Mouse (Mus musculus): ENCODE measurements around the gene Cep83. TPM values are rescaled to one million over a fixed set of nuclear protein-coding genes. Genes with fewer than 3 reads are reported as not detected.
"Not testable (repeated sequence)": the region's sequence is repeated elsewhere in the genome, so short reads cannot be mapped to it uniquely, and the experiment has no call there.

The Cep83 gene
- total RNA-seq (2021) = 1 to 10 TPM; 8.0 to 8.2 TPM
- long read RNA-seq, experiment 1, transcript Cep83-201 (16 exons, 3,639 nt) = major isoform, 7 of 11 reads
- long read RNA-seq, experiment 1, partial matches to known transcripts = 1 of 11 reads
- long read RNA-seq, experiment 1, other reads (novel, unspliced or antisense) = 2 of 11 reads
- long read RNA-seq, experiment 2, transcript Cep83-201 (16 exons, 3,639 nt) = major isoform, 9 of 16 reads
- long read RNA-seq, experiment 2, partial matches to known transcripts = 5 of 16 reads
- long read RNA-seq, experiment 2, other reads (novel, unspliced or antisense) = 2 of 16 reads

DNA sequence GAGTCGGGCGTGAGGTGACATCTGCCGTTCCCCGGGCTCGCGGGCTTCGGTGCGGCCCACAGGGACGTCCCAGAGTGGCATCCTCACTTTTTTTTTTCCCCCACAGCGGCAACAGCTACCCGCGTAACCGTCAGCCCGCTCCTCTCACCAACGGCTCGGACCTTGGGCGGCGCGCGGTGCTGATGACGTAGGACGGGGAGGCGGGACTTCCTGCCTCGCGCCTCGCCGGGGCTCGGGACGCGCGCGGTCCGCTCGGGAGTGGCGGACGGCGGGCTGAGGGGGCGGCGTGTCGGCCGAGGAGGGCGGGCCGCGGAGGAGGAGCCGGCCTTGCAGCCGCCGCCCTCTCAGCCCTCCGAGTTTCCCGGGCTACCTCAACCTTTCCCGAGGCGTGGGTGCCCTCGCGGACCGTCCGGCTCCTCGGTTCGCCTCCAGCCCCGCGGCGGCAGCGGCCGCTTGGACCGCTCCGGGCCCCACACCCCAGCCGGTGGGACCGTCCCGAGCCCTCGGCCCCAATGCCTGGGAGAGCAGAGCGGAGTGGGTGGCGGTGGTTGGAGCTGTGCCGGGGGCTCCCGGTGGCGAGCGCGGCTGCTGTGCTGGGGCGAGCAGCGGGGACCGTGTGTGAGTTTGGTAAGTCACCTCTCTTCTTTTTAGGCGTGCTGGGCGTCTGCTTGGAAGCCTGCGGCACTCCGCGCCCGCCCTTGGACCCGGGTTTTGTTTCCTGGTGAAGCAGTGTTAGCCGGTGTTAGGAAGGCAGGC lies at the start of gene Cep83:
TSS of gene Cep83 (plus strand) at position 235 of the 756 bp plus-strand sequence.
- DNase-seq (ENCODE audit: low spot score in 2 of 2) = peak; percentile 97

DNA sequence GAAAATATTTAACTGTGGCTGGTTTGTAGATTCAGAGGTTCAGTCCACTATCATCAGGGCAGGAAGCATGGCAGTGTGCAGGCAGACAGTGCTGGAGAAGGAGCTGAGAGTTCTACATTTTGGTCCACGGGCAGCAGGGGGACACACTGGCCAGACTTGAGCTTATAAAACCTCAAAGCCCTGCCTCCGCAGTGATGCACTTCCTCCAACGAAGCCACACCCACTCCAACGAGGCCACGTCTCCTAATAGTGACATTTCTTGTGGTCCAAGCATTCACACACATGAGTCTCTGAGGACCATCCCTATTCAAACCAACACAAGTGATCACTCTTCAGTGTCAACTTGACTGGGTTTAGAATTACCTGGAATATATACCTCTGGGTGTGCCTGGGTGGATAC lies 49.2 kb upstream of the Cep83 start:
- no peak for DNase-seq (ENCODE audit: low spot score in 2 of 2)

DNA sequence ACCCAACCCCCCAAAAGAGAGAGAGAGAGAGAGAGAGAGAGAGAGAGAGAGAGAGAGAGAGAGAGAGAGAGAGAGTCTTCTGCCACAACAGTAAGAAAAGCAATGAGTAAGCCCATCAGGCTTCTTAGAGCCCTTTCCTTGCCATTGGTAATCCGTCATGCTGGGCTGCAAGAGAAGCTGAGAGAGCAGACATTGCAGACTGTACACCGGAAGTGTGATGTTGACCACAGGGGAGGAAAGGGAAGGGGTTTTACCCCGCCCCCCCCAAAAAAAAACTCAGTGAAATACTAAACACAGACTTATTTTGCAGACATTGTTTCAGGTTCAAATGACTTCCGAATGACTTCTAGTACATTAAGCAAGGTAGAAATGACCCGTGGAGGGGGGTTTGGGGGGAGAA lies 48.4 kb upstream of the Cep83 start:
- DNase-seq (ENCODE audit: low spot score in 2 of 2) = no peak

DNA sequence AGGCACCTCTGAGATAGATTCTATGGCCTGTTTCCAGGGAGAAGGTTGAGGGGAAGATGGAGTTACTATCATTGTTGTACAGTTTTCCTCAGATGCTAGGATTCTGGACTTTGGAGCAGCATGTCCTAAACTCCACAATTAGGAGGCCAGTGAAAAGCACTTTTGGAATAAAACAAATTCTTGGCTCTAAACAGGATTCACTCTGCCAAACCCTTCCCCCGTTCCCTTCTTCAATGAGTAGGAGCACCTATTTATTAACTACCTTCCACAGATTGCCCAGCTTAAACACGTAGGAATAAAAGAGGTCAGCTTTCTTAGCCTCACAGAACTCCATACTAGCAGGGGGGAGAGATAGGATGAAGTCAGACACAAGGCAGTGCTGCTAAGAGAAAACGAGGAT lies 24.4 kb upstream of the Cep83 start:
- DNase-seq (ENCODE audit: low spot score in 2 of 2) = no peak

DNA sequence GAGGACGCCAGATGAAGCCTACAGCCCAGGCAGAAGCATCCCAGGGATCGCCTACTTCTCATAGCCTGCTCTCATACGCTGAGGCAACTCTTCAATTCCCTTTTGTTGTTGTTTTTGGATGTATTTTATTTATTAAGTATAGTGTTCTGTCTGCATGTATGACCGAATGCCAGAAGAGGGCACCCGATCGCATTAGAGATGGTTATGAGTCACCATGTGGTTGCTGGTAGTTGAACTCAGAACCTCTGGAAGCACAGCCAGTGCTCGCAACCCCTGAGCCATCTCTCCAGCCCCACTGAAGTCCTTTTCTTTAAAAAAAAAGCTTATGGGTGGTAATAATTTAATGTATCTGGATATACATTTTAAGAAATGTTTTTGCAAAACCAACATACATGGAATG lies 24.0 kb upstream of the Cep83 start:
- no peak for DNase-seq (ENCODE audit: low spot score in 2 of 2)

DNA sequence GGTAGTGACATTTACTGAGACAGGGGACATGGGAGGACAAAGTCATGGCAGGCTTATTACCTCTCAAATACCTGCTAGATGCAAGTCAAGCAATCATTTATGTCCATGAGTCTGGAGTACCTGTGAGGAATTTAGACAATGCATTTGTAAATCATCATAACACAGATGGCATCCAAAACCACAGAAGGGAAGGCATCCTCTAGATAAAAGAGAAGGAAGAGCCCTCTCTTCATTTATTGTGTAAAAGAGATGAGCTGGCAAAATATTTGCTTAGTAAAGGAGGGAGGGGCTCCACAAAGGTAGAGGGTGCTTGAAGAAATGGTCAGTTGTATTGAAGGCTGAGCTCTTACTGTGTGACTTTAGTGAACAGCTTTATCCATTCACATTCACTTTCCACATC lies 20.3 kb upstream of the Cep83 start:
- no peak for DNase-seq (ENCODE audit: low spot score in 2 of 2)

DNA sequence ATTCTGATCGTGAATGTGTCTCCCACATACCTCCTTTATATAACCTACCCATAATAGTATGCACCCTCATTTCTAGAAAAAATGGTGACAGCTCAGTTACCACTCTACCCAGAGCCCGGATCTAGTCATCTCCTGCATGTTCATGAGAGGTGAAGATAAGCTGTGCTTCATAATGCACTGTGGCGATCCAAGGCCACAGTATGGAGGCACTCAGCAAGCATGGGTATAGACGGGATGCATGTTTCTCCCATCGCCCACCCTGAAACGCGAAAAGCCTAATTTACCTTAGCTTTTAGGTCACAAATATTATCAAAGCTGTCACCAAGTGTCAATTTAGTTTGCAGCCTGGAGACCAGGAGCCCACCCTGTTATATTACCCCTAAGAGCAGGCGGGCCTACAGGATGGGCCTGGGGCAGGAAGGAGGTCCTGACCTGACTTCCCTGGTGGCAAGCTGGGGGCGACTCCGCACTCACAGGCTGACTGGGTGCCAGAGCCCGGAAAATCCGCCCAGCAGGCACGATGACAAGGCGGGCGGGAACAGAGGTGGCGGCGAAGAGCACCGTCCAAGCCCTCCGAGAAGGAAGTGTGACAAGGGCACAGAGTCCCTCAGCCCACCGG lies 544 bp upstream of the Cep83 start:
- DNase-seq (ENCODE audit: low spot score in 2 of 2) = no peak

DNA sequence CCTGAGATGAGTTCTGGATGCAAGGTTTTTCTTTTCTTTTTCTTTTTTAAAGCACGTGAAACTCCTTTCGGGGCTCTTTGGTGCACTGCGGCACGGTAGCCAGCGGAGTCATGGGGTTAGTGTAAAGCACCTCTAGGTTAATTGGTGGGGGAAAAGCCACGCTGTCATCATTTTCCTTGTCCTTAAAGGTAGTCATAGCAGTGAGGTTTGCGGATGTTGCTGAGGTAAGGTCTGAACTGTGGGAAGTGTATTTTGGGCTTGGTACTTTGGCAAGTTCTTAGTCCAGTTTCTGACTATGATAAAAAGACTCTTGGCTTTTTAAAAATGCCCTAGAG lies 689 bp downstream of the Cep83 start:
- DNase-seq (ENCODE audit: low spot score in 2 of 2) = no peak

DNA sequence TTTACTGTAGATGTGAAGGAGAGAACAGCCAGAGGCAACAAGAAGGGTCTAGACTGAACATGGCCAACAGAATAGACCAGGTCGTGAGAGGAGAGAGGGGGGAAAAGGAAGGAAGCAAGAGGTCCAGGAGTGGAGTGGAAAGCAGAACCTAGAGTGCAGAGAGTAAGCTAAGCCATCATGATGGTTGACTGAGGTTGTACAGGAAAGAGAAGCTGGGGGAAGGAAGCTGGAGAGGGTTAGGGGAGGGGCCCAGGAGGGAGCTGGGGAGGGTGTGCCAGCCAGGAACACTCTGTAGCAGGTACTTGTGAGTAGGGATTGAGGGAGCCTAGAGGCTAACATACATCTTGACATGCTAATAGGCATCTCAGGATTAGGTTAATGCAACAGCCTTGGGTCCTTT lies 1.9 kb downstream of the Cep83 start:
- no peak for DNase-seq (ENCODE audit: low spot score in 2 of 2)

DNA sequence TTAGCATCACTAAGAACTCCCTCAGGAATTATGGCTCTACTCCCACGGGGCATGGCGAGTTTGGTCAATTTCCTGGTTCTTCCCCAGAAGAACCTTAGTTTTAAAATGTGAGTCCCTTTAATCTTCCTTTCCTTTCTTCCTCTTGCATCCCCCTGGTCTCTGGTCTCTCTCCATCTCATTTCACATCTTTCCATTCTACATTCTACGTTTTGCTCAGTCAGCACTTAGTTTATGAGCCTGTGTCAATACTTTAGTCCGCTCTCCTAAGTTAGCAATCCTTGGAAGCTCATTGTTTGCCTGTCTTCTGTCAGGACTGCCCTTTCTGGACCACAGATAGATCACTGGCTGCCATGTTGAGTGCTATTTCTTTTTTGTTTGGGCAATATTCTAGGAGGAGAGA lies 3.7 kb downstream of the Cep83 start:
- no peak for DNase-seq (ENCODE audit: low spot score in 2 of 2)

DNA sequence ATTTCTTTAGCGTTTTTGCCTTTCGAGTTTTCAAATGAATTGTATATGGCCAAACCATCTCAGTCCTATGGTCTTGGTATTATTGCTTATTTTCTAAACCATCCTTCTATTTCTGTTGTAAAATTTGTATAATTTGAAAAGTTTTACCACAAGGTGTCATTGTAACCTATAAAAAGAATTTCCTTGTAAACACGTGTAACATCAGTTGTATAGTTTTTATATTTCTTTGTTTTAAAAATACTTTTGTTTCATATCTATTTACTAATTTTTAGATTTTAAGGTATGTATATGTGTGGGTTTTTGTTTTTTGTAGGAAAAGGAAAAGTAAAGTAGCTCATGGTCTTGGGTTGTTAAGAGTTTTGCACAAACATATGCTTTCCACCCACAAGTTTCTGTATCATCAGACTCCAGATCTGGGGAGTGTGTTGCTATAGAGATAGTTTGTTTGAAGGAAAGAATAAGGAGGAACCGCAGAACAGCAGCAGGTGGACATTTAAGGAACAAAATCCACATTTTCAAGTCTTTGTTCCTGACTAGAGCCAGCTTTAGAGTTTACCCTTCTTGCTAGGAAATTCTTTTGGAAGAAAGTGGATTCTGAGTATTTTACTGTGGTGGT lies 17.3 kb downstream of the Cep83 start:
- no peak for DNase-seq (ENCODE audit: low spot score in 2 of 2)

DNA sequence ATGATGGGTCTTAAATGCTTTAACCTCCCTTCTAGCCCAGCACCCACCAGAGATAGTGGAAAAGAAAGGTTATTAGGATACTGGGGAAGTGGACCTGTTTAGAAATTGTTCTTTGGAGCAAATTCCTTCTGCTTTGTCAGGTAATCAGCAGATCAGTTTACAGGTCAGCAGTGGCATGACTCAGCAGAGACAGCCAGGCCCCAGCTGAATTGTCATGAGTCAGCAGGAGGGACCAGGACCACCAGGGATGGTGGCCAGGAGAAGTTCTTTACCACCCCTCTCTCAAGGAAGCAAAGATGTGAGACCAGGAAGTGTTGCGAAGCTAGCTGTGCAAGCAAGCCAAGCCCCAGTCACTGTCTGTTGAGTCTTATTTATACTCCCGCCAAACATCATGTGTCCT lies 18.2 kb downstream of the Cep83 start:
- no peak for DNase-seq (ENCODE audit: low spot score in 2 of 2)

DNA sequence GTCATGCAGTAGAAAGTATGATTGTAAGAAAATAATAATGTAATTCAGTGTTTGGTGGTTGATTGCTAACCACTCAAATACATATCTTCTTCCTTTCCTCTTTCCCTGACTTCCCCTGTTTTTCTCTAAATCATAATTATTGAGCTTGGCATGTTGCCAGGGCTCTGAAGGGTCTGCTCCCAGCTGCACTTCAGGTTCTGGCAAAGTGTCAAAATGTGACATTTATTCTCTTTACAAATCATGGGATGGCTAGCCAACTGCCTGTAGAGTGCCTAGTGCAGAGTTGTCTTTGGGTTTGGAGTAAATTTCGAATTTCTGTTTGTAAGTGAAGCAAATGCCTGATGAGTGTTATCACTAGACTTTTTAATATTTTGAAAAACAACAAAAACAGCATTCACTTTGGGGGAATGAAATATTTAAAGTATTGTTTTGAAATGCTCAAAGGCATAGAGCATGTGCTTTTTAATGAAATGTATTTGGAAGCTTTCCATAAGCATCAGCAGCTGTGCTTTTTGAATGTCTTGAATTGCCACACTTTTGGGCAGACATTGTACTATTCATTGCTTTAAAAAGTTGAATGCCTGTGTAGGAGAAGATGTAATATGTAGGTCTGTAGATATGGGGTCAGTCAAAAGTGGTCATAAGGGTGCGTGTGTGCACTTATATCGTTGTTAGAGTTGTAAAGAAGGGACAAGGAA lies 21.3 kb downstream of the Cep83 start:
- no peak for DNase-seq (ENCODE audit: low spot score in 2 of 2)

DNA sequence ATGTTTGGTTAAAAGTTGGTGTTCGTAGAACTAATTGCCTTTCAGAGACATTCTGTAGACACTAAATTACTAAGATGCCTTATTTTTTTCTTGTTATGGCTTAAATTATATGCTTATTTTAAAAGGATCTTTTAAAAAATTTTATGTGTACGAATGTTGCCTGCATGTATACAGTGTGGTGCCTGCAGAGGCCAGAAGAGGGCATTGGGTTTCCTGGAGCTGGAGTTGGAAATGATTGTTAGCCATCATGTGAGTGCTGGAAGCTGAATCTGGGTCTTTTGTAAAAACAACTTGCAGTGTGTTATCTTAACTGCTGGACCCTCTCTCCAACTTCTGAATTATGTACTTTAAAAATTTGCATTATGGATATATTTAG lies 21.9 kb downstream of the Cep83 start:
- DNase-seq (ENCODE audit: low spot score in 2 of 2) = no peak

DNA sequence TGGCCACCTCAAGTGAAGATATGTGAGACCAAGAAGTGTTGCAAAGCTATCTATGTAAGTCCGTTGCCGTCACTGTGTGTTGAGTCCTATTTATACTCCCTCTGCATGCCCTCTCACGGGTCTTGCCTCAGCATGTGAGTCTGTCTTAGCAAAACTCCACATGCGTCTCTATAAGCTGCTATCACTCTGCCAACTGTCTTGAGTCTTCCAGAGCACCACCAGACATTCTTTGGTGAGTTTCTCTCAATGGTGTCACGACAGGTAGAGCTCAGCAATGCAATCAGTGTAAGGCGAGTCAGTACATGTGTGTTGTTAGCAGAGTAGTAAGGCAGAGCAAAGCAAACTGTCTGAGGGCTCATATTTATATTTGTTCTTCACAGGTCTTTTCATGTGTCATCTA lies 31.8 kb downstream of the Cep83 start:
- DNase-seq (ENCODE audit: low spot score in 2 of 2) = no peak

DNA sequence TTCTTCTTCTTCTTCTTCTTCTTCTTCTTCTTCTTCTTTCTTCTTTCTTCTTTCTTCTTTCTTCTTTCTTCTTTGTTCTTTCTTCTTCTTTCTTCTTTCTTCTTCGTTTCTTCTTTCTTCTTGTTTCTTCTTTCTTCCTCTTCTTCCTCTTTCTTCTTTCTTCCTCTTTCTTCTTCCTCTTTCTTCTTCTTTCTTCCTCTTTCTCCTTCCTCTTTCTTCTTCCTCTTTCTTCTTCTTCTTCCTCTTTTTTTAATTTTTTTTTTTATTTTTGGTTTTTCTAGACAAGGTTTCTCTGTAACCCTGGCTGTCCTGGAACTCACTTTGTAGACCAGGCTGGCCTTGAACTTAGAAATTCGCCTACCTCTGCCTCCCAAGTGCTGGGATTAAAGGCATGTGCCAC lies 39.6 kb downstream of the Cep83 start:
- DNase-seq (ENCODE audit: low spot score in 2 of 2) = not testable (repeated sequence)

DNA sequence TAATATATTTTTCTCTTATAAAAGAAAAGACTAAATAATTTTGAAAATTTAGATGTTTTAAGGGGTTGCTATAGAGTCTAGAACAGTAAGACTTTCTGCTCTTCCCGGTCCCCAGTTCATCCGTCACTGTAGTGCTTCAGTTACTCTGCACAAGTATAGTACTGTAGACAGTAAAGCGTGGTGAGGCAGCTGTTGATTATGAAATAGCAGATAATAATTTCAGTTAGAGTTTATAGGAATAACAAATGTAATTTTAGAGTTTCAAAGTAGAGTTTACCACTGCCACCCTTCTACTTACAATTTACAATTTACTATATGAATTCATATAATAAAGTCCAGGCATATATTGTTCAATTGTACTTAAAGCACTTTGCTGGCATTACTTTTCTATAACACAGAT lies 42.0 kb downstream of the Cep83 start:
- no peak for DNase-seq (ENCODE audit: low spot score in 2 of 2)

DNA sequence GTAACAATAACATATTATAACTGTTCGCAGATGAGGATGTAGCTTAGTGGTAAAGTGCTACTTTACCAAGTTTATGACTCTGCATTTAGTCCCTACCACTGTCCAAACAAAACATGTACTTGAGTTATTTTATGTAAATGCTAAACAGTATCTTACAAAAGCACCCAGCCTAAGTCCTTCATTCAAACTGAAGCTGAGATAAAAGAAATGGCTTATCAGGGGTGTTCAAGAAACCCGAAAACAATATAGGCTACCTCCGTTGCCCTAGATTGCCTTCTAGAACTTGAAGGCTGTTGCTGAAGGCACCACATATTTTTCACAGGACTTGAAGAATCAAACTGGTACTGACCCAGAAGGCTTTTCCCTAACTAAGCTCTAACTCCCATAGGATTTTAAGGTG lies 46.4 kb downstream of the Cep83 start:
- DNase-seq (ENCODE audit: low spot score in 2 of 2) = no peak

DNA sequence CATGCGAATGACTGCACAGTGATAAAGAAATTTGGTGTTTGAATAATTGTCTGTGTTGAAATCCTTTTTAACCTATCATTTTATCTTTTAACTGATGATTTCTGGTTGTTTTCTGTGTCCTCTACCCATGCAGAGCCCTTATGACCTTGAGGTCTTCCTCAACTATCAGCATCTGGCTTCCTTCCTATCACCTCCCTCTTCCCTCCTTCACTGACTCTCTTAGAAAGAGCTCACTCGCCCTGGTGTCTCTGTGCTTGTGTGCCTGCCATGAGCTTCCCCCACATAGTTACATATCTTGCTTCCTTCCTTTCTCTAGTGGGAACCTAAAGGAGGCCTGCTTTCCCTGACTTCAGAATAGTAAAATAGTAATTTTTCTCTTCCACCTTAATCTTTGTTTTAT lies 51.8 kb downstream of the Cep83 start:
- no peak for DNase-seq (ENCODE audit: low spot score in 2 of 2)

DNA sequence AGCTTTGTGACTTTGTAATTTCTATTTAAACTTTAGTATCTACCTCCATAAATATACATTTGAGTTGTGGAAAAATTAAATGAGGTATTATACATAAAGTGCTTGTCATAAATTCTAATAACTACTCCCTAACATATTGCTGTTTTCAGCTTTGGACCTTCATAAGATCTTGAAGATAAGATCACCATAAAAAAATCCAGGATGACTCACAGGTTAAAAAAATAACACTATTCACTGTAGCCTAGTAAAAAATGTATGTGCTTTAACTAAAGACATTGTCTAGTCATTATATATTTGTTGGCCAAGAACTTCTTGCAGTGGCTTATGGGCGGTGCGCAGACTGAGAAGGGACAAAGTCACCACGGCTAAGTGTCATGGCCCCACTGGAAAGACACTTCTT lies 53.0 kb downstream of the Cep83 start:
- DNase-seq (ENCODE audit: low spot score in 2 of 2) = no peak

DNA sequence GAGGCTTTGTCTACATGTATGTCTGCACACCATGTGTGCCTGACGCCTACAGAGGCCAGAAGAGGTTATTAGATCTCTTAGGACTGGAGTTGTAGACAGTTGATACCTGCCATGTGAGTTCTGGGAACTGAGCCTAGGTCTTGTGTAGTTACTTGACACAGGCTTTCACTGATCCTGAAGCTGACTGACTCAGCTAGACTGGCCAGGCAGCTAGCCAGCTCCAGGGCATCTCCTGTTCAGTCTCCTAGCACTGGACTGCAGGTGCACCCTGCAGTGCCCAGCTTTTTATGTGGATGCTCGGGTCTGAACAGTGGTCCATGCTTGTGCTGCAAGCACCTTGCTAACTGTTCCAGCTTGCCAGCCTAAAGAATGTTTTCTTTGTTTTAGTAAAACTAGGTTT lies 58.6 kb downstream of the Cep83 start:
- DNase-seq (ENCODE audit: low spot score in 2 of 2) = no peak

DNA sequence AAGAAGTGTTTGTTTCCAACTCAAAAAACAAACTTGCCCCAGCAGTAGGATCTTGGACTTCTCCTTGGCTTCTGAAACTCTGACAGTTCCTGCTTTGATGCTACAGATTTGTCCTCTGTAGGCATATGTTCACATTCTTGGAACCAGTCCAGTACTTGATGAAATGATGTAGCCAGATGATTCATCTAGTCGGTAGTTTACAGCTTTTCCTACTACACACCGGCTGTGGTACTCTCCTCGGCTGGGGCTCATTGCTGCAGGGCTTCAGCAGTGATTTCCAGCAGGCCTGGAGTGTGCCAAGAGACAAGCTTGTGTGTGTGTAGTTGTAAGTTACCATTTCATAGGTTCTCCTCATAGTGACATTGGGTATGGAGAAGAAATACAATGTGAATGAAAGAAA lies 83.0 kb downstream of the Cep83 start:
- no peak for DNase-seq (ENCODE audit: low spot score in 2 of 2)
